Mouse (Mus musculus) heart, adult 9 months (tissue): ENCODE data around the gene Fam204a.

Source experiments
- DNase-seq, 2 experiments: peaks; one replicate each; pipeline ENCODE4 v3.0.0; 2022; ENCODE audit warnings: low spot score in 2 of 2

The Fam204a gene

GRCm38 (mm10) chr19:60225899-60226844, at the start of gene Fam204a:
Fam204a (minus strand) TSS chr19:60226701.
- DNase-seq = peak; percentile 95 to 96

GRCm38 (mm10) chr19:60265789-60266188, 39.3 kb upstream of the Fam204a start:
- no peak for DNase-seq

GRCm38 (mm10) chr19:60260689-60261088, 34.2 kb upstream of the Fam204a start:
- no peak for DNase-seq

- DNase-seq = no peak
These were observed 25.5 kb upstream of the Fam204a start for GRCm38 (mm10) chr19:60252021-60252420.

- DNase-seq = no peak
These were observed 24.7 kb upstream of the Fam204a start for GRCm38 (mm10) chr19:60251197-60251596.

GRCm38 (mm10) chr19:60245250-60245649, 18.7 kb upstream of the Fam204a start:
- DNase-seq = no peak

- DNase-seq = no peak
These were observed 16.1 kb upstream of the Fam204a start for GRCm38 (mm10) chr19:60242620-60243019.

- DNase-seq = no peak
These were observed 15.6 kb upstream of the Fam204a start for GRCm38 (mm10) chr19:60241916-60242602.

GRCm38 (mm10) chr19:60231542-60231941, 5.0 kb upstream of the Fam204a start:
- DNase-seq = no peak

- peak; percentile 1 to 6 for DNase-seq
These were observed 339 bp upstream of the Fam204a start for GRCm38 (mm10) chr19:60226845-60227235.

GRCm38 (mm10) chr19:60219395-60219794, 7.1 kb downstream of the Fam204a start:
- no peak for DNase-seq

- no peak for DNase-seq
These were observed 8.5 kb downstream of the Fam204a start for GRCm38 (mm10) chr19:60217985-60218384.

- DNase-seq = no peak
These were observed 18.3 kb downstream of the Fam204a start for GRCm38 (mm10) chr19:60208173-60208572.

GRCm38 (mm10) chr19:60204176-60204575, 22.3 kb downstream of the Fam204a start:
- no peak for DNase-seq

GRCm38 (mm10) chr19:60200294-60200693, 26.2 kb downstream of the Fam204a start:
- no peak for DNase-seq

- no peak for DNase-seq
These were observed 27.3 kb downstream of the Fam204a start for GRCm38 (mm10) chr19:60199152-60199551.

GRCm38 (mm10) chr19:60192790-60193189, 33.7 kb downstream of the Fam204a start:
- DNase-seq = no peak

GRCm38 (mm10) chr19:60189206-60189605, 37.3 kb downstream of the Fam204a start:
- no peak for DNase-seq

- DNase-seq = no peak
These were observed 43.6 kb downstream of the Fam204a start for GRCm38 (mm10) chr19:60182901-60183300.

GRCm38 (mm10) chr19:60182171-60182570, 44.3 kb downstream of the Fam204a start:
- no peak for DNase-seq

- DNase-seq = no peak
These were observed 47.5 kb downstream of the Fam204a start for GRCm38 (mm10) chr19:60178771-60179563.

GRCm38 (mm10) chr19:60165417-60165816, 61.1 kb downstream of the Fam204a start:
- DNase-seq = no peak
